Mouse (Mus musculus): ENCODE results near the gene Adtrp.

Adtrp gene

GRCm38 (mm10) chr13:41847516-41848126 lies at the start of gene Adtrp:
Gene Adtrp, minus strand, starts transcription at chr13:41847684.
- no peak for DNase-seq (ENCODE audit: extremely low read depth, low read depth)

- DNase-seq (ENCODE audit: extremely low read depth, low read depth) = no peak
These were observed 44.5 kb upstream of the Adtrp start for GRCm38 (mm10) chr13:41892016-41892415.

GRCm38 (mm10) chr13:41890618-41891017 lies 43.1 kb upstream of the Adtrp start:
- no peak for DNase-seq (ENCODE audit: extremely low read depth, low read depth)

- DNase-seq (ENCODE audit: extremely low read depth, low read depth) = no peak
These were observed 42.7 kb upstream of the Adtrp start for GRCm38 (mm10) chr13:41890111-41890600.

GRCm38 (mm10) chr13:41888644-41889043 lies 41.2 kb upstream of the Adtrp start:
- no peak for DNase-seq (ENCODE audit: extremely low read depth, low read depth)

- no peak for DNase-seq (ENCODE audit: extremely low read depth, low read depth)
These were observed 38.6 kb upstream of the Adtrp start for GRCm38 (mm10) chr13:41886120-41886519.

GRCm38 (mm10) chr13:41883665-41884291 lies 36.3 kb upstream of the Adtrp start:
- no peak for DNase-seq (ENCODE audit: extremely low read depth, low read depth)

- no peak for DNase-seq (ENCODE audit: extremely low read depth, low read depth)
These were observed 33.7 kb upstream of the Adtrp start for GRCm38 (mm10) chr13:41881201-41881600.

- no peak for DNase-seq (ENCODE audit: extremely low read depth, low read depth)
These were observed 33.0 kb upstream of the Adtrp start for GRCm38 (mm10) chr13:41880525-41880924.

- DNase-seq (ENCODE audit: extremely low read depth, low read depth) = no peak
These were observed 25.2 kb upstream of the Adtrp start for GRCm38 (mm10) chr13:41872686-41873085.

GRCm38 (mm10) chr13:41872161-41872562 lies 24.7 kb upstream of the Adtrp start:
- DNase-seq (ENCODE audit: extremely low read depth, low read depth) = no peak

GRCm38 (mm10) chr13:41867533-41867932 lies 20.0 kb upstream of the Adtrp start:
- DNase-seq (ENCODE audit: extremely low read depth, low read depth) = no peak

GRCm38 (mm10) chr13:41865575-41865974 lies 18.1 kb upstream of the Adtrp start:
- DNase-seq (ENCODE audit: extremely low read depth, low read depth) = no peak

- DNase-seq (ENCODE audit: extremely low read depth, low read depth) = no peak
These were observed 17.6 kb upstream of the Adtrp start for GRCm38 (mm10) chr13:41865071-41865470.

GRCm38 (mm10) chr13:41860603-41861405 lies 13.3 kb upstream of the Adtrp start:
- DNase-seq (ENCODE audit: extremely low read depth, low read depth) = no peak

GRCm38 (mm10) chr13:41855206-41856185 lies 8.0 kb upstream of the Adtrp start:
- no peak for DNase-seq (ENCODE audit: extremely low read depth, low read depth)

- no peak for DNase-seq (ENCODE audit: extremely low read depth, low read depth)
These were observed 3.4 kb upstream of the Adtrp start for GRCm38 (mm10) chr13:41850727-41851378.

GRCm38 (mm10) chr13:41846516-41846915 lies 968 bp downstream of the Adtrp start:
- DNase-seq (ENCODE audit: extremely low read depth, low read depth) = no peak

GRCm38 (mm10) chr13:41845013-41845412 lies 2.5 kb downstream of the Adtrp start:
- DNase-seq (ENCODE audit: extremely low read depth, low read depth) = no peak

- no peak for DNase-seq (ENCODE audit: extremely low read depth, low read depth)
These were observed 3.4 kb downstream of the Adtrp start for GRCm38 (mm10) chr13:41844071-41844470.

Measured in MEL-GATA-1-ER (cell line).